Mouse (Mus musculus): Measurements from ENCODE around the gene Fat2. TPM values are rescaled to one million over a fixed set of nuclear protein-coding genes. Genes with fewer than 3 reads are reported as not detected.

Fat2 gene
- polyA plus RNA-seq, 1 experiment from 2014 or later, result 0.29 TPM

DNA sequence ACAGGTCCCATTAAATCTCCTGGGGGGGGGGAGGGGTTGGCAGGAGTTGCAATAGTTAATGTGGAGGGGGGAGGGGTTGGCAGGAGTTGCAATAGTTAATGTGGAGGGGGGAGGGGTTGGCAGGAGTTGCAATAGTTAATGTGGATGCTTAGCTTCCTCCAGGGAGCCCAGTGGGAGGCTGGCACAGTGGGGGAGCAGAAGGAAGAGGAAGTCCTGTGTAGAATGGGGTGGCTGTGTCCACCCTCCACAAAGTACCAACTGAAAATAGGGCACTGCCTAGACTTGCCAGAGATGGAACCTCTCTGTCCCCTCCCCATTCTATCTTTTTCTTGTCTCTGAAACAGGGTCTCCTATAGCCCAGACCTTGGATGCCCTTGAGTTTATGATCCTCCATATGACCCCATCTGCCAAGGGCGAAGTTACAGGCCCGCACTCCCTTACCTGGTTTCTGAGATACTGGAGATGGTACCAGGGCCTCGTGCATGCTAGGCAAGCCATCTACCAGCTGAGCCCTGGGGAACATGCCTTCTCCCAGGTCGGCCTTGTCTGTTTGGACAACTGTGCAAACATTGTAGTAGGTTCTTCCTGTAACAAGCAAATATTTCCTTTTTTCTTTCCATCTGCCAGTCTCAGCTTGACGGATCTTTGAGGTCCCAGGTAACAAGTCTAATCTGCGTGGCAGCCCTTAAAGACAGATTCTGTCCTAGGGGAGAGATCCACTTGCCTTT, 126.6 kb downstream of the Fat2 start:
- Histone ChIP-seq H3K4me1 (ENCODE audit: insufficient read depth) (0 out of 2 replicates have a peak, but pooled peaks cover 4% of the 10 kb centered on the region), H3K9ac (no peak overlapping the region), H3K4me2 (no peak overlapping the region), H3K36me3 (ENCODE audit: insufficient read depth) (no peaks in the 10 kb centered on the region), H3K27ac (ENCODE audit: low read depth) (no peak overlapping the region), H3K27me3 (ENCODE audit: insufficient read depth, low read length) (peaks cover 4% of the 10 kb centered on the region; the same call in 1 of the 2 replicates), H3K9me3 (ENCODE audit: low read depth, low read length) (no peaks in the 10 kb centered on the region), H3K4me3 (ENCODE audit: low read depth, low read length) (no peak overlapping the region)
- 62% methylated on average over 6 of the region's 6 CpGs for WGBS
- TF ChIP-seq CTCF (IDR thresholded peaks at IDR 0.05; ENCODE audit: low read depth), result no peak
- ATAC-seq (ENCODE audit: insufficient read depth) (no peak), DNase-seq (no peak)

DNA sequence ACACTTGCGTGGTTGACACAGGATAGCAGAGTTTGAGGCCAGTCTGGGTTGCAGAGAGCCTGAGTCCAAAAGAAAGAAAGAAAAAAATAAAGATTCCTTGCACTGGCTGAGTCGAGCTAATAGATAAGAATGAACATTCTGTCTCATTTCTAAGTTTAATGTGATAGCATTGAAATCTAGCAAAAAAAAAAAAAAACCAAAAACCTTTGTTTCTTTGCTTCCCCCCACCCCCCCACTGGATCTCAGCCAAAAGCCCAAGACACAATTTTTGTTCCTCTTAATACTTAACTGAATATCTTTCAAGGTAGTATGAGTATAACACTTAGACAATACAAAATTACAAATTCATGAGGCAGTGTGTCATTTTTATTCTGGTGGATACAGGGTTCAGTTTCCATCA, 127.3 kb downstream of the Fat2 start:
- 48% methylated on average over 2 of the region's 2 CpGs for WGBS
- ATAC-seq (ENCODE audit: insufficient read depth), result no peak
- Histone ChIP-seq H3K4me3 (ENCODE audit: low read depth, low read length) (no peak overlapping the region), H3K27me3 (ENCODE audit: insufficient read depth, low read length) (peaks cover 4% of the 10 kb centered on the region; the same call in 1 of the 2 replicates), H3K4me1 (ENCODE audit: insufficient read depth) (0 out of 2 replicates have a peak, but pooled peaks cover 5% of the 10 kb centered on the region), H3K9ac (no peak overlapping the region), H3K4me2 (no peak overlapping the region), H3K27ac (ENCODE audit: low read depth) (no peak overlapping the region), H3K36me3 (ENCODE audit: insufficient read depth) (no peaks in the 10 kb centered on the region), H3K9me3 (ENCODE audit: low read depth, low read length) (no peaks in the 10 kb centered on the region)
- TF ChIP-seq CTCF (IDR thresholded peaks at IDR 0.05; ENCODE audit: low read depth), result no peak
- no peak for DNase-seq

DNA sequence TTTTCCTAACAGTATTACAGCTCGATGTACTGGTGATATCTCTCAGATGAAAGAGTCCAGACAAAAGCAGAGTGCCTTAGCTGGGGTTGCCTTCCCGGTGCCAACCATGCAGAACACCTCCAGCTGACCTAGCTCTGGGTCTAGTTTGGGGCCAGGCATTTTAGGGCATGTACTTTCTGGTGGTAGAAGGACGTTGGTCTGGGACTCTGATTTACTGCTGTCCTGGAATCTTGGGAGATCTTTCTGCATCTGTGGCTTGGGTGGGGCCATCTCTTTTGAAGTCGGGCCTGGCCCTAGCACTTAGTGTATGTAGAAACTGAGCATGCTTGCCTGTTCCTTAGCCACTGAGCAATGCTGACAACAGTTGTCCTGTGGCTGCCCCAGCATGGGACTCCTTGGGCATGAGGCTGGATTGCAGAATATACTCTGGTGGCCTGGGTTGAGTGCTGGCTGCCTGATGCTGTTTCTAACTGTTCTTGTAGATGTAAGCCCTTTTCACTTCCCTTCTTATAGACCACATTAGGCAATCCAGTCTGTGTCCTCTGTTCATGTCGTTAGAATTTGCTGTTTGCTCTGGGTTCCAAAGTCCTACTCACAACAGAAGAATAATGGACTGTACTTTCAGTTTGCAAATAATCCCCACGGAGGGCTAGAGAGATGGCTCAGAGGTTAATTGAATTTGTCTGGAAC, 128.2 kb downstream of the Fat2 start:
- no peak for TF ChIP-seq CTCF (IDR thresholded peaks at IDR 0.05; ENCODE audit: low read depth)
- WGBS, result 50% methylated on average over 6 of the region's 6 CpGs
- no peak overlapping the region for H3K4me3 ChIP-seq (ENCODE audit: low read depth, low read length)
- ATAC-seq (ENCODE audit: insufficient read depth) (no peak), DNase-seq (no peak)
- no peaks in the 10 kb centered on the region for H3K9me3 ChIP-seq (ENCODE audit: low read depth, low read length)
- no peak overlapping the region for H3K9ac ChIP-seq
- 0 out of 2 replicates have a peak, but pooled peaks cover 5% of the 10 kb centered on the region for H3K4me1 ChIP-seq (ENCODE audit: insufficient read depth)
- H3K27ac ChIP-seq (ENCODE audit: low read depth), result no peak overlapping the region
- no peak overlapping the region for H3K4me2 ChIP-seq
- peaks cover 4% of the 10 kb centered on the region; the same call in 1 of the 2 replicates for H3K27me3 ChIP-seq (ENCODE audit: insufficient read depth, low read length)
- H3K36me3 ChIP-seq (ENCODE audit: insufficient read depth), result no peaks in the 10 kb centered on the region

DNA sequence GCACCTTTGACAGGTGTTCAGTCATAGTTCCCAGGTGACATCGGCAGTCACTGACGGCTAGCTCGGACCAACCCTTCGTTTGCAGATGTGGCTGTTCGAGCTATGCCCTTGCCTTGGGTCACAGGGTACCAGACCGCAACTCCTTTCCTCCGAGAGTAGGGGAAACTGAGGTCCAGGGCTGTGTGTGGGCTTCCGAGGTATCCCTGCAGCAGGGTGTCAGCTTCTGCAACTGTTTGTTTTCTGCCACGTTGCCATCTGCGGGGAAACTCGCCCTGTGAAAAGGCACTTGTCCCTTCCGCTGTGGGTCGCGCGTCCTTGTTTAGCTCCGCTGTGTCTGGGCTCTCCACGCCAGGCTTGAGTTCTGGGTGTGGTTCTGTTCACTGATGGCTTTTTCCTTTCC, 131.8 kb downstream of the Fat2 start:
- peak overlapping the region; percentile 72 for H3K9ac ChIP-seq
- peak overlapping the region; percentile 82 for H3K4me3 ChIP-seq (ENCODE audit: low read depth, low read length)
- H3K9me3 ChIP-seq (ENCODE audit: low read depth, low read length), result no peaks in the 10 kb centered on the region
- peak overlapping the region; percentile 99 for H3K4me2 ChIP-seq
- TF ChIP-seq CTCF (IDR thresholded peaks at IDR 0.05; ENCODE audit: low read depth), result no peak
- H3K4me1 ChIP-seq (ENCODE audit: insufficient read depth), result 0 out of 2 replicates have a peak, but pooled peaks cover 5% of the 10 kb centered on the region
- ATAC-seq (ENCODE audit: insufficient read depth) (0 out of 2 replicates have a peak, but pooled peaks have one; percentile 1), DNase-seq (peak; percentile 25)
- H3K27ac ChIP-seq (ENCODE audit: low read depth), result no peak overlapping the region
- peaks cover 4% of the 10 kb centered on the region; the same call in 1 of the 2 replicates for H3K27me3 ChIP-seq (ENCODE audit: insufficient read depth, low read length)
- WGBS, result 4% methylated on average over 17 of the region's 17 CpGs
- H3K36me3 ChIP-seq (ENCODE audit: insufficient read depth), result no peaks in the 10 kb centered on the region

DNA sequence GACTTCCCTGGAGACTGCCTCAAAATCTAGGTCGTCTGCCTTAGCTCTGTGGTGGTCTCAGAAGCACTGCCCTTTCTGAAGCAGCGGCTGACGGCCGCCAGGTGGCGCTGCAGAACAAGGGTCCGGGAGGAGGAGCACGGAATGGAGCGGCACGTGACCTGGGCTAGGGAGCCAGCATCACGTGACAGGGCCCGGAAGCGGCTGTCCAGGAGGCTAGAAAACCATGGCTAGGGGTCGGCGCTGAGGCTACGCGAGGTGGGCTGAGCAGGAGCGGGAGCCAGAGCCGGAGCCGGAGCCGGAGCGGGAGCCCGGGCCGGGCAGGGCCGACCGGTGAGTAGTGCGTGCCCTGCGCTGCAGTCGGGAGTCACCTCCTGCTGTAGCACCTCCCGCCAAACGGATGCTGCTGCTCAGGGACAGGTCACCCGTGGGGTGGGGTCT, 132.2 kb downstream of the Fat2 start, which contains the start of gene Slc36a1:
Slc36a1 (plus strand) TSS at position 192 of the 438 bp plus-strand sequence.
- Histone ChIP-seq H3K4me2 (peak within 1 kb of the TSS; percentile 99), H3K27ac (ENCODE audit: low read depth) (no peak within 1 kb of the TSS), H3K36me3 (ENCODE audit: insufficient read depth) (no peaks in the 10 kb centered on the region), H3K4me3 (ENCODE audit: low read depth, low read length) (peak within 1 kb of the TSS; percentile 82), H3K4me1 (ENCODE audit: insufficient read depth) (0 out of 2 replicates have a peak, but pooled peaks cover 5% of the 10 kb centered on the region), H3K9ac (peak within 1 kb of the TSS; percentile 72), H3K9me3 (ENCODE audit: low read depth, low read length) (no peaks in the 10 kb centered on the region), H3K27me3 (ENCODE audit: insufficient read depth, low read length) (peaks cover 4% of the 10 kb centered on the region; the same call in 1 of the 2 replicates)
- DNase-seq, result peak; percentile 98
- peak; percentile 99 for TF ChIP-seq CTCF (IDR thresholded peaks at IDR 0.05; ENCODE audit: low read depth)
- whole genome bisulfite sequencing, result under 1% methylated on average over 31 of the region's 31 CpGs
- peak; percentile 90 for ATAC-seq (ENCODE audit: insufficient read depth)

Other genes with a start within 250 kb of the Fat2 start
- gene Gm2a, start 238.4 kb downstream of the Fat2 start, polyA plus RNA-seq (2014; fragmentation: Nextera tagmentation; extraction: Ambion mirVana), result 15.4 and 18.4 TPM in 2 replicates
- not detected in 2 replicates for gene Slc36a3, start 184.9 kb downstream of the Fat2 start, polyA plus RNA-seq (2014; fragmentation: Nextera tagmentation; extraction: Ambion mirVana)
- 1.1 and 1.2 TPM in 2 replicates for gene Slc36a2, start 151.5 kb downstream of the Fat2 start, polyA plus RNA-seq (2014; fragmentation: Nextera tagmentation; extraction: Ambion mirVana)
- 1.9 and 2.4 TPM in 2 replicates for gene Slc36a1, start 132.2 kb downstream of the Fat2 start, polyA plus RNA-seq (2014; fragmentation: Nextera tagmentation; extraction: Ambion mirVana)
- 1,429 and 1,454 TPM in 2 replicates for gene Sparc, start 86.6 kb upstream of the Fat2 start, polyA plus RNA-seq (2014; fragmentation: Nextera tagmentation; extraction: Ambion mirVana)
- 506 and 535 TPM in 2 replicates for gene Atox1, start 124.7 kb upstream of the Fat2 start, polyA plus RNA-seq (2014; fragmentation: Nextera tagmentation; extraction: Ambion mirVana)
- gene G3bp1, start 133.1 kb upstream of the Fat2 start, polyA plus RNA-seq (2014; fragmentation: Nextera tagmentation; extraction: Ambion mirVana), result 203 and 217 TPM in 2 replicates